Mouse (Mus musculus): ENCODE results near the gene Efnb3. TPM values are rescaled to one million over a fixed set of nuclear protein-coding genes. Genes with fewer than 3 reads are reported as not detected.

Gene Efnb3
- polyA plus RNA-seq, 1 experiment from 2014 or later, result 165 TPM

DNA sequence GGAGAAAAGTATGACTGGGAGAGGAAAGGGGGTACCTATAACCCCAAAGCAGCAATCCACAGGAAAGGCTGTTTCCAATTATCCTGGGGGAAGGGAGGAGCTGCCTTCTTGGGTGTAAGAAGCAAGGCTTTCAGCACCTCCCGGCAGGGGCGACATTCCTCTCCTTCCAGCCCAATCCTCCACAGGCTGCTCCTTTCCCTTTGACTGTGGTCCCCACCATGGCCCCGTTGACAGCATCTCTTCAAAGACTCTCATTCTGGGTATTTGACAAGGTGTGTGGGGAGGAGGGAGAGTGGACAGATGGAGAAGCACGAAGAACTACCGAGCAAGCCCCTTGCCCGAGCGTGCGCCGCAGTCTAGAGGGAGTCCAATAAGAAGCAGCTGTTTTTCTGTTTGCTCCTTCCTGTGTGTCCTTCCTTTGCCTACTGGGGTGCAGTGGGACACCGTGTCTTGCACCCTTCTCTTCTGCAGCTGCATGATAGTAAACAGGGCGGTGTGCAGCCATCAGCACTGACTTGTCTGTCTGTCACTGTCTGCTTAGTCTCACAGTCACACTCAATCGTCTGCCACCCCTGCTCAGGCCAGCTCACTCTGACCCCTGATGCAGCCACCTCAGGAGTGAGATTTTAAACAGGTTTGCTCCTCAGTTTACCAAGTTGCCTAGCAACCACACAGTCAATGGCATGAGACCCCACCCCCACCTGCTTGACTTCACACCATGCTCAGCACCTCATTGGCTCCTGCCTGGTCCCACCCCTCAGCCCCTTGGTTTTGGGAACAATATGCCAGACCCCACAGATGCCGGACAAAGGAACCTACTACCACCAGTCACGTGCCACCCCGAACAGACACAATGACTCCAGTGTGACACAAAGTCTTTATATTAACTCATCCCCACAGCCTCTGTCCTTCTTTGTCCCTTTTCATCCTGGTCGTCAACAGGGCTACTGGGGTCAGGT lies 1.2 kb upstream of the Efnb3 start:
- WGBS, result 12% methylated on average over 16 of the region's 16 CpGs
- ATAC-seq, result peak; percentile 79

GRCm38 (mm10) chr11:69559183-69559582 lies 822 bp downstream of the Efnb3 start:
- Histone ChIP-seq H3K4me2 (ENCODE audit: low read length) (peak overlapping the region; percentile 87), H3K9ac (ENCODE audit: low read depth, low read length) (peak overlapping the region; percentile 98), H3K4me3 (ENCODE audit: low read depth, low read length) (peak overlapping the region; percentile 83), H3K27me3 (ENCODE audit: control insufficient read depth, insufficient read depth, low read depth, low read length) (no peaks in the 10 kb centered on the region), H3K9me3 (replicated peaks; ENCODE audit: control insufficient read depth, low read length, poor library complexity, severe bottlenecking) (no peaks in the 10 kb centered on the region), H3K27ac (ENCODE audit: low read length) (peak overlapping the region; percentile 92), H3K4me1 (ENCODE audit: control insufficient read depth, insufficient read depth, low read length) (peaks cover 47% of the 10 kb centered on the region), H3K36me3 (ENCODE audit: control insufficient read depth, insufficient read depth, low read length) (no peaks in the 10 kb centered on the region)
- no peak for ATAC-seq
- 11% methylated on average over 5 of the region's 5 CpGs for whole genome bisulfite sequencing

More for the DNA sequence above, 1.2 kb upstream of the Efnb3 start:
- Histone ChIP-seq H3K9ac (ENCODE audit: low read depth, low read length) (peak overlapping the region; percentile 98), H3K4me1 (ENCODE audit: control insufficient read depth, insufficient read depth, low read length) (peaks cover 41% of the 10 kb centered on the region), H3K36me3 (ENCODE audit: control insufficient read depth, insufficient read depth, low read length) (no peaks in the 10 kb centered on the region), H3K4me3 (ENCODE audit: low read depth, low read length) (peak overlapping the region; percentile 83), H3K9me3 (replicated peaks; ENCODE audit: control insufficient read depth, low read length, poor library complexity, severe bottlenecking) (no peaks in the 10 kb centered on the region), H3K4me2 (ENCODE audit: low read length) (peak overlapping the region; percentile 87), H3K27ac (ENCODE audit: low read length) (peak overlapping the region; percentile 92), H3K27me3 (ENCODE audit: control insufficient read depth, insufficient read depth, low read depth, low read length) (no peaks in the 10 kb centered on the region)

DNA sequence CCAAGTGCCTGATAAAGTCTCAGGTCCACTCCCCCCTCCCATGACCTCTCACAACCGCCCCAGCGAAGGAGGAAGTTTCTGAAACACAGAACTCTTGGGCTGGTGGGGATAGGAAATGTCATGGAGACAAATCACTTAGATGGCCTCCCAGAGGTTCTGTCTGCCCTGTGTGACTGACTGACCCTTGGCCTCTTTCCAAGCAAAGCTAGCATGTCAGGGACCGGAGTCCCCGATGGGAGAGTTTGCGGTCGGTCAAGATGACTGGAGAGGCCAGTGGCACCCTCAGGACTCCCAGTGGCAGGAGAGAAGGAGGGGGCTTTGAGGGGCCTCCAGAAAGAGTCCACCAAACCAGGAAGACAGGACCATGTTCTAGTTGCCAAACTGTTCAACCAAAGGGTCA lies 1.2 kb downstream of the Efnb3 start:
- Histone ChIP-seq H3K4me3 (ENCODE audit: low read depth, low read length) (peak overlapping the region; percentile 83), H3K36me3 (ENCODE audit: control insufficient read depth, insufficient read depth, low read length) (no peaks in the 10 kb centered on the region), H3K4me2 (ENCODE audit: low read length) (peak overlapping the region; percentile 87), H3K9ac (ENCODE audit: low read depth, low read length) (peak overlapping the region; percentile 98), H3K27me3 (ENCODE audit: control insufficient read depth, insufficient read depth, low read depth, low read length) (no peaks in the 10 kb centered on the region), H3K27ac (ENCODE audit: low read length) (peak overlapping the region; percentile 92; the same call in 1 of the 2 replicates), H3K4me1 (ENCODE audit: control insufficient read depth, insufficient read depth, low read length) (peaks cover 51% of the 10 kb centered on the region), H3K9me3 (replicated peaks; ENCODE audit: control insufficient read depth, low read length, poor library complexity, severe bottlenecking) (no peaks in the 10 kb centered on the region)
- ATAC-seq, result no peak
- 20% methylated on average over 6 of the region's 6 CpGs for WGBS

DNA sequence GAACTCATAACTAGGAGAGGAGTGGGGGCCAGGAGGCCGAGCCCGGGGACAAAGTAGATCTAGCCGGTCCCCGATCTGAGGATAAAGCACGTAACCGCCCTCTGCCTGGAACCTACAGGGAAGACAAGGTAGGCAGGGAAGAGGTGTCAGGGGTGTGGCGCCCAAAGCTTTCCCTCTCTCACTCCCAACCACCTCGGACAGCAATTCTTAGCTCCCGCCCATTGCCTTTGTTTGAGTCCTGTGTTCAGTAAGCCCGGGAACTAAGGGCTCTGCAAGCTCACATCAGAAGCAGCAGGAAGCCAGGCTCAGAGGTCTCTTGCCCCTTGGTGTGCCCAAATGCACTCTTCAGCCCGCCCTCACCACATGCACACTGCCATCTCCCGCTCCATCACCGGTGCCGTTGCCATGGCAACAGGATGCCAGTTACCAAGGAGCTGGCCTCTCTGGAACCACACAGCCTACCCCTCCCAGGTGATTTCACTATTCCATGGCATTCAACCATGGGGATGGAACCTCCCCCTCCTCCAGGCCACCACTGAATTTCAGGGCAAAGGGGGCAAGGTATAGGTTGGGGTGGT lies 2.5 kb downstream of the Efnb3 start:
- Histone ChIP-seq H3K4me2 (ENCODE audit: low read length) (peak overlapping the region; percentile 87), H3K36me3 (ENCODE audit: control insufficient read depth, insufficient read depth, low read length) (no peaks in the 10 kb centered on the region), H3K27me3 (ENCODE audit: control insufficient read depth, insufficient read depth, low read depth, low read length) (no peaks in the 10 kb centered on the region), H3K9ac (ENCODE audit: low read depth, low read length) (peak overlapping the region; percentile 98), H3K9me3 (replicated peaks; ENCODE audit: control insufficient read depth, low read length, poor library complexity, severe bottlenecking) (no peaks in the 10 kb centered on the region), H3K4me1 (ENCODE audit: control insufficient read depth, insufficient read depth, low read length) (peaks cover 64% of the 10 kb centered on the region), H3K4me3 (ENCODE audit: low read depth, low read length) (peak overlapping the region; percentile 83), H3K27ac (ENCODE audit: low read length) (peak overlapping the region; percentile 77)
- ATAC-seq, result no peak
- WGBS, result 13% methylated on average over 14 of the region's 14 CpGs

DNA sequence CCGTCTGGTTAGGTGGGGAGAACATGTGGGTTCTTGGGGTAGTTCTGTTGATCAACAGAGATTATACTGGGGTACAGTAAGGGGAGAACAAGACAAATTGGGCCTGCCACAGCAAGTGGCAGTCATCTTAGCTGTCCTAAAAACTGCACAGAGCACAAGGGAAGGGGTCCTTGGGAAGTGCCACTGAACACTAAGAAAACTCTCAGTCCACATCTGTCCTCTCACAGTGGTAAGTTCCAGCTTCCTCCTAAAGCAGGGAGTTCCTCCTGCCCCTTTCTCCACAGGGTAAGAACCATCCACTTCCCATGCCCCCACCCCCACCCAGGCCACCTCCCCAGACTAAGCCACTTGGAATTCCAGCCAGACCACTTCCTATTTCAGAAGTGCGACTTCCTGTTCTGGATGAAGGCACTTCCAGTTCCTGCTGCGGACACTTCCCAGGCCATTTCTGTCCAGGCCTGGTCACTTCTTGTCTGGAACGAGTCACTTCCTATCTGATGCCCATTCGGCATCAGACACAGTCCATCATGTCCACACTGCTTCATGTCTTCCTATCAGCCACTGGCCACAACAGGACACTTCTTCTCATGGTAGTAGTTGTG lies 5.4 kb downstream of the Efnb3 start:
- Histone ChIP-seq H3K4me1 (ENCODE audit: control insufficient read depth, insufficient read depth, low read length) (peaks cover 56% of the 10 kb centered on the region), H3K36me3 (ENCODE audit: control insufficient read depth, insufficient read depth, low read length) (no peaks in the 10 kb centered on the region), H3K27ac (ENCODE audit: low read length) (peak overlapping the region; percentile 91), H3K27me3 (ENCODE audit: control insufficient read depth, insufficient read depth, low read depth, low read length) (no peaks in the 10 kb centered on the region), H3K9me3 (replicated peaks; ENCODE audit: control insufficient read depth, low read length, poor library complexity, severe bottlenecking) (no peaks in the 10 kb centered on the region), H3K9ac (ENCODE audit: low read depth, low read length) (no peak overlapping the region), H3K4me2 (ENCODE audit: low read length) (no peak overlapping the region), H3K4me3 (ENCODE audit: low read depth, low read length) (no peak overlapping the region)
- WGBS, result 80% methylated on average over 5 of the region's 5 CpGs
- no peak for ATAC-seq

DNA sequence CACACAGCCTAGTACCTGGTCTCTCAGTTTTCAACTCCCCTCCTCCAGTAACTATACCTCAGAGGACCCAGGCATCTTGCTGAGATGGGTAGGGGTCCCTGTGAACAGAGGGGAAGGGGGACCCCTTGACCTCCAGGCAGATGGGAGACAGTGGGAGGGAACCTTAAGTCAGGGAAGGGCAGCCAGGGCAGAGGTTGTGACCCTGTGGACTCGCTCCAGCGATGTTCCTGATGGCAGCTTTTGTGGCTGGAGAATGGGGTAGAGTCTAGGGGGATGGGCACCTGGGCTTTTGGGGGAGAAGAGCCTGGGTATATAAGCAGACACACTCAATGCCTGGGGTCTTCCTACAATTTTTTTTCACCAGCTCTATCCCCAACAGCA lies 6.7 kb downstream of the Efnb3 start:
- peaks cover 63% of the 10 kb centered on the region for H3K4me1 ChIP-seq (ENCODE audit: control insufficient read depth, insufficient read depth, low read length)
- WGBS, result 0% methylated on average over 2 of the region's 2 CpGs
- H3K9ac ChIP-seq (ENCODE audit: low read depth, low read length), result peak overlapping the region; percentile 59
- H3K9me3 ChIP-seq (replicated peaks; ENCODE audit: control insufficient read depth, low read length, poor library complexity, severe bottlenecking), result no peaks in the 10 kb centered on the region
- H3K36me3 ChIP-seq (ENCODE audit: control insufficient read depth, insufficient read depth, low read length), result no peaks in the 10 kb centered on the region
- H3K27me3 ChIP-seq (ENCODE audit: control insufficient read depth, insufficient read depth, low read depth, low read length), result no peaks in the 10 kb centered on the region
- 0 out of 2 replicates have a peak, but pooled peaks have one; percentile 8 for ATAC-seq
- H3K27ac ChIP-seq (ENCODE audit: low read length), result peak overlapping the region; percentile 91
- no peak overlapping the region for H3K4me3 ChIP-seq (ENCODE audit: low read depth, low read length)
- H3K4me2 ChIP-seq (ENCODE audit: low read length), result peak overlapping the region; percentile 48

GRCm38 (mm10) chr11:69552622-69553340 lies 7.2 kb downstream of the Efnb3 start:
- Histone ChIP-seq H3K36me3 (ENCODE audit: control insufficient read depth, insufficient read depth, low read length) (no peaks in the 10 kb centered on the region), H3K27me3 (ENCODE audit: control insufficient read depth, insufficient read depth, low read depth, low read length) (no peaks in the 10 kb centered on the region), H3K9ac (ENCODE audit: low read depth, low read length) (peak overlapping the region; percentile 59), H3K4me3 (ENCODE audit: low read depth, low read length) (peak overlapping the region; percentile 7; the same call in 1 of the 2 replicates), H3K4me2 (ENCODE audit: low read length) (peak overlapping the region; percentile 48), H3K4me1 (ENCODE audit: control insufficient read depth, insufficient read depth, low read length) (peaks cover 63% of the 10 kb centered on the region), H3K9me3 (replicated peaks; ENCODE audit: control insufficient read depth, low read length, poor library complexity, severe bottlenecking) (no peaks in the 10 kb centered on the region), H3K27ac (ENCODE audit: low read length) (peak overlapping the region; percentile 91)
- ATAC-seq, result peak; percentile 85
- WGBS, result 3% methylated on average over 14 of the region's 14 CpGs

DNA sequence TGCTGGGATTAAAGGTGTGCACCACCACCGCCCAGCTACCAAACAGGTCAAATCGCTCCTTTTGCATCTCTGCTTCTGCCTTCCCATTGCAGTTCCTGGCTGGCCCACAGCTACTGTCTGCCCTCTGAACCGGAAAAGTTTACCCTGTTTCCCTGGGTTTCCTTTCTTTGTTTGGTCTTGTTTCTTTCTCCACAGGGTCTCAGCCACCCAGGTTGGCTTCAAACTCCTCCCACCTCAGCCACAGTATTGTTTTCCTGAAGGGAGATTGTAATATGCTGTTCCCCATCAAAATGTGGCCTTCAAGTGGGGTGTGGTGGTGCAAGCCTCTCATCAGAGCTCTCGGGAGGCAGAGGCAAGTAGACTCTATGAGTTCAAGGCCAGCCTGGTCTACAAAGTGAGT lies 8.7 kb downstream of the Efnb3 start:
- no peak for ATAC-seq
- peaks cover 66% of the 10 kb centered on the region for H3K4me1 ChIP-seq (ENCODE audit: control insufficient read depth, insufficient read depth, low read length)
- no peak overlapping the region for H3K27ac ChIP-seq (ENCODE audit: low read length)
- 56% methylated on average over 4 of the region's 4 CpGs for WGBS
- H3K4me2 ChIP-seq (ENCODE audit: low read length), result no peak overlapping the region
- H3K27me3 ChIP-seq (ENCODE audit: control insufficient read depth, insufficient read depth, low read depth, low read length), result no peaks in the 10 kb centered on the region
- no peaks in the 10 kb centered on the region for H3K36me3 ChIP-seq (ENCODE audit: control insufficient read depth, insufficient read depth, low read length)
- no peak overlapping the region for H3K9ac ChIP-seq (ENCODE audit: low read depth, low read length)
- H3K4me3 ChIP-seq (ENCODE audit: low read depth, low read length), result no peak overlapping the region
- no peaks in the 10 kb centered on the region for H3K9me3 ChIP-seq (replicated peaks; ENCODE audit: control insufficient read depth, low read length, poor library complexity, severe bottlenecking)

Data from midbrain, embryonic 16.5 days (tissue).